25 mouse cellular contexts compared by ENCODE assay signal in the genomic region with DNA sequence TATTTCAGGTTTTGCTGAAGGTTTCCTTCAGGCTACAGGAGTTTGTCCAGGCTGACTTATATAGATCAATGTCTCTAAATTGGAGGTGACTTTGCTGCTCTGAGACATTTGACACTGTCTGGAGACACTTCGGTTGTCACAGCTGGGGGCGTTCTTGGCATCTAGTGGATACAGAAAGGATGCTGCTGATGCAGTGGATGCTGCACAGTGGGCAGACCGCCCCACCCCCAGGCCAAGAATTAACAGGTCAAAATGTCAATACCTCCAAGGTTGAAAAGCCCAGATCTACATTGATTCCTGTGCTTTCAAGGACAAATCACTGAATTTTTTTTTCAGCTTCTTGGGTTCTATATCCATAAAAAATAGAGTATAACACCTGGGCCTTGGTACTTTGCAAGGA.
"Had no signal": no experiment of that assay in that cellular context is flagged by ENCODE, and none has a peak within 500 bp of the region (broad histone marks: within the 10 kb centered on the region; RNA-seq: fewer than 3 reads in every experiment).

No protein-coding gene starts in this region.

- H3K4me1 ChIP-seq: heart, embryonic 13.5 days; heart, embryonic 15.5 days; hindbrain, embryonic 12.5 days; kidney, embryonic 15.5 days; limb, embryonic 13.5 days; limb, embryonic 15.5 days; liver, embryonic 12.5 days had no signal

- ATAC-seq: hindbrain, postnatal 0 days; intestine, embryonic 16.5 days; liver, embryonic 12.5 days had no signal

- H3K4me3 ChIP-seq: heart, adult 2 months; heart, embryonic 13.5 days; heart, embryonic 15.5 days; hindbrain, embryonic 12.5 days; kidney, embryonic 15.5 days; limb, embryonic 13.5 days; limb, embryonic 15.5 days; liver, embryonic 12.5 days had no signal

- H3K9ac ChIP-seq: heart, embryonic 13.5 days; heart, embryonic 15.5 days; hindbrain, embryonic 12.5 days; hindbrain, embryonic 14.5 days; kidney, embryonic 15.5 days; limb, embryonic 13.5 days; limb, embryonic 15.5 days; liver, embryonic 12.5 days had no signal

- H3K9me3 ChIP-seq: heart, embryonic 13.5 days; heart, embryonic 15.5 days; hindbrain, embryonic 12.5 days; kidney, embryonic 15.5 days; limb, embryonic 13.5 days; limb, embryonic 15.5 days had no signal

- H3K4me2 ChIP-seq: heart, embryonic 11.5 days; heart, embryonic 13.5 days; heart, embryonic 15.5 days; hindbrain, embryonic 12.5 days; hindbrain, embryonic 14.5 days; kidney, embryonic 15.5 days; limb, embryonic 13.5 days; limb, embryonic 15.5 days; liver, embryonic 12.5 days had no signal

- H3K27ac ChIP-seq: heart, adult 2 months; heart, embryonic 13.5 days; heart, embryonic 15.5 days; hindbrain, embryonic 12.5 days; hindbrain, postnatal 0 days; kidney, embryonic 15.5 days; kidney, postnatal 0 days; limb, embryonic 13.5 days; limb, embryonic 15.5 days; liver, embryonic 12.5 days had no signal

- H3K36me3 ChIP-seq: heart, embryonic 13.5 days; heart, embryonic 15.5 days; hindbrain, embryonic 12.5 days; kidney, embryonic 15.5 days; limb, embryonic 13.5 days; limb, embryonic 15.5 days; liver, embryonic 12.5 days had no signal

- H3K27me3 ChIP-seq: heart, embryonic 13.5 days; heart, embryonic 15.5 days; hindbrain, embryonic 12.5 days; kidney, embryonic 15.5 days; limb, embryonic 15.5 days; liver, embryonic 12.5 days had no signal

- DNase-seq: gastrocnemius, postnatal 14 days; gastrocnemius, postnatal 36 days; heart, adult 11 months; heart, adult 2 months; heart, postnatal 14 days; heart, postnatal 36 days; kidney, adult 11 months; kidney, adult 2 months; kidney, adult 9 months; kidney, postnatal 14 days; kidney, postnatal 36 days; layer of hippocampus, adult 9-11 months; layer of hippocampus, postnatal 36 days had no signal
